Mouse (Mus musculus): ENCODE results near the gene Aldh8a1. TPM values are rescaled to one million over a fixed set of nuclear protein-coding genes. Genes with fewer than 3 reads are reported as not detected.

Aldh8a1 gene
- 0.08 TPM in 1 of 2 replicates, not detected in the other for polyA plus RNA-seq (2014; fragmentation: Nextera tagmentation; extraction: Ambion mirVana)

DNA sequence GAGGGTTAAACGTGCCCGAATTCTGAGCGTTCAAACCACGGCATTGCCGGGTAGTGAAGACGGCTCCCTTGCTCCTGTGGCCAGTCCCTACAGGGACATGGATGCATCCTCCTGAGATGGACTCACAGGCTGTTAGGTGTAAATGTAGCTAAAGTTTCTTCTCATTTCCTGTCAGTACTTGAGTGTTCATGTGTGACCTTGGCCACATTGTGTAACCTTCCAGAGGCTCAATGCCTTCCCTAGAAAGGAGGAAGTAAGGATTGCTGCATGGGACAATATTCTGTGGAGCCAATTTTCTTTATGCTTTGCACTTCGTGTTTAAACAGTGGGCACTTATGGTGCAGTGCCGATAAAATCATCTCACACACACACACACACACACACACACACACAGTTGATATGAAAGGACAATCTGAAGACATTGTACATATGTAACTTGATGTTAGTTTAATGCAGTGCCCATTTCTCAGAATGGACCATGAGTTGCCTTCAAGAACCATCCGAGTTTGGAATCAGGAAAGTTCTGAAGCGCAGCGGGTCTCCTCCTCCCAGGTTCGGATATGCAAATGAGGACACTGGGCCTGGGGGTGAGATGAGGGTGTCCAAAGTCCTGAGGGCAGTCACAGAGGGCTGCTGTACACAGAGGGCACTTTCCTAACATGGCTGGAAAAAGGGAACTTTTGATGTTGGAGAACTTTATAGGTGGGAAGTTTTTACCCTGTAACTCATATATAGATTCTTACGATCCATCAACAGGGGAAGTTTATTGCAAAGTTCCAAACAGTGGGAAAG lies at the start of gene Aldh8a1:
Gene Aldh8a1, plus strand, starts transcription at position 610 of the 792 bp plus-strand sequence.
- Histone ChIP-seq H3K36me3 (ENCODE audit: insufficient read depth) (no peaks in the 10 kb centered on the region), H3K27ac (ENCODE audit: low read depth) (no peak within 1 kb of the TSS), H3K4me1 (ENCODE audit: insufficient read depth) (no peaks in the 10 kb centered on the region), H3K4me2 (no peak within 1 kb of the TSS), H3K9ac (no peak within 1 kb of the TSS), H3K9me3 (ENCODE audit: low read depth, low read length) (no peaks in the 10 kb centered on the region), H3K27me3 (ENCODE audit: insufficient read depth, low read length) (no peaks in the 10 kb centered on the region), H3K4me3 (ENCODE audit: low read depth, low read length) (no peak within 1 kb of the TSS)
- no peak for TF ChIP-seq CTCF (IDR thresholded peaks at IDR 0.05; ENCODE audit: low read depth)
- DNase-seq (no peak), ATAC-seq (ENCODE audit: insufficient read depth) (no peak)
- whole genome bisulfite sequencing: 82% methylated on average over 13 of the region's 13 CpGs

DNA sequence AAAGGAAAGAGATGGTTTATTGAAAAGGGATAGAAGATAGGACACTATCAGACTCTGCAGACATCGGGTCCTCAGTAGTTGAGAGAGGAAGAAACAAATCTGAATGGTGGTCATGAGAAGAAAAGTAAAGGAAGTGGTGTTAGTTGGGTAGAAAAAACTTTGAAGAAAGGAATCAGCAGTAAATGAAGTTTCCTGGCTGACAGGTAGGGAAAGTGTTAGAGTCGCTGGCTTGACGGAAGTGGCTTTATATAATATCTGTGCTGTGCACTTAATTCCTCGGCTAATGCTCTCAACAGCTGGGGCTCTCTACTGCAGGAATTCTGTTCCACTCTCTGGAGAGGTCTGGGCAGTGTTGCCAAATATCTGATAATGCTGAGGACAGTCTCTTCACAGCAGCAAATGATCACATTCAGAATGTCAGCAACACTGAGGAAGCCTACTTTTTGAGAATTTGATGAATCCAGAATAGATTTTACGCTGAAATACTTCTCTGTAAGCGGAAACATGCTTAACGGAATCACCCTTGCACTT lies 49.4 kb upstream of the Aldh8a1 start:
- peaks cover 19% of the 10 kb centered on the region; the same call in 1 of the 2 replicates for H3K36me3 ChIP-seq (ENCODE audit: insufficient read depth)
- no peaks in the 10 kb centered on the region for H3K9me3 ChIP-seq (ENCODE audit: low read depth, low read length)
- ATAC-seq (ENCODE audit: insufficient read depth): no peak
- no peak for TF ChIP-seq CTCF (IDR thresholded peaks at IDR 0.05; ENCODE audit: low read depth)
- H3K27ac ChIP-seq (ENCODE audit: low read depth): no peak overlapping the region
- H3K4me2 ChIP-seq: no peak overlapping the region
- H3K27me3 ChIP-seq (ENCODE audit: insufficient read depth, low read length): no peaks in the 10 kb centered on the region
- H3K9ac ChIP-seq: no peak overlapping the region
- no peaks in the 10 kb centered on the region for H3K4me1 ChIP-seq (ENCODE audit: insufficient read depth)
- 67% methylated on average over 7 of the region's 7 CpGs for WGBS
- peak; percentile 17 for DNase-seq
- no peak overlapping the region for H3K4me3 ChIP-seq (ENCODE audit: low read depth, low read length)

DNA sequence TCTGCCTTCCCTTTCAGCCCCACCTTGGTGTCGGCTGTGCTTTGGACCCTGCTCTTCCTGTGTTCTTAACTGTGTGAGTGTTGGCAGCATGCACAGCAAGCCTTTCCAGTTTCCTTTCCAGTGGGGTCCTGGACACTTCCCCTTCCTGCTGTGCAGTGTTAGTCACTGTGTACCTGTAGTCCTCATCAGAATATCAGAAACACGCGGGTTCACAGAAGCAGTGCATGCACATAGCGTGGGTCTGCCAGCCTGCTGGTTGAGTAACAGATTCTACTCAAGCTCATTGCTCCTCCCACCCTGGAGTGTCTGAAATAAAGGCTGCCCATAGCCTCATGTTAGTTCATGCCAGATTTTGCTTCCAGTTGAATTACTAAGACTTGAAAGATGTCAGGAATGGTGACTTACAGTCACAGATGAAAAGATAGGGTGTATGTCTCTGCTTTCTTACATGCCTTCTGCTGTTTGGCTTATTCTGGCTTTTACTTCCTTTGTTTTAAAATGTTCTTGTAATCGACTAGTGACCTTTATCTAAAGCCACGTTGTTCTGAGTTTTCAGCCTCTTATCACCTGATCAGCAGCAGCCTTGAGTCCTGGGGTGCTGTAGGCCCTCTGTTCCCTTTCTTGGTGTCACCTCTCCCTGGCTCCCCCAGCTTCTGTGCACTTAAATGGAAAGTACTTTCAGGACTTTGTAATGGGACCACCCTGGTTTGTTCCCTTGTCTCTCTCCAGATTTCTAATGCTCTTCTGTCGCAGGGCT lies 42.6 kb upstream of the Aldh8a1 start:
- ATAC-seq (ENCODE audit: insufficient read depth): no peak
- 69% methylated on average over 7 of the region's 7 CpGs for WGBS

DNA sequence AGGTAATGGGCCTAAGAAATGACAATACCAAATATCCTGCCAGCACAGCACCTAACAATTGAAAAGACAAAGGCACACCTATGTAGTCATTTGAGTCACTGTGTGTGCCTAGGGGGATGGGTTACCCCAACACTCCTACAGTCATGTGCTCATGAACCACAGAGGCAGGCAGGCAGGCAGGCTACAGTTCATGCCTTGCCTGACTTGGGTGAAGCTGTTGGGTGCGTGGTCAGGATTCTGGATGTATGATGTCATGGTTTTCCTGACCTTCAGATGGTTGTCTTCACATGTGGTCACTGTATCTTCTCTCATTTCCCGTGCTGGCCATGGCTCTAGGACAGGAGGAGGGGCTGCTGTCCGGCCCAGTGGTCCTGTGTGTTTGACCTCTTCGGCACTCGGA lies 41.6 kb upstream of the Aldh8a1 start:
- WGBS: 88% methylated on average over 5 of the region's 5 CpGs

More for the DNA sequence above, 42.6 kb upstream of the Aldh8a1 start:
- H3K27me3 ChIP-seq (ENCODE audit: insufficient read depth, low read length): no peaks in the 10 kb centered on the region
- H3K9me3 ChIP-seq (ENCODE audit: low read depth, low read length): no peaks in the 10 kb centered on the region
- no peak for DNase-seq
- no peak overlapping the region for H3K4me2 ChIP-seq
- H3K4me3 ChIP-seq (ENCODE audit: low read depth, low read length): no peak overlapping the region
- no peak overlapping the region for H3K27ac ChIP-seq (ENCODE audit: low read depth)
- TF ChIP-seq CTCF (IDR thresholded peaks at IDR 0.05; ENCODE audit: low read depth): no peak
- H3K36me3 ChIP-seq (ENCODE audit: insufficient read depth): peaks cover 49% of the 10 kb centered on the region
- no peak overlapping the region for H3K9ac ChIP-seq
- H3K4me1 ChIP-seq (ENCODE audit: insufficient read depth): no peaks in the 10 kb centered on the region

DNA sequence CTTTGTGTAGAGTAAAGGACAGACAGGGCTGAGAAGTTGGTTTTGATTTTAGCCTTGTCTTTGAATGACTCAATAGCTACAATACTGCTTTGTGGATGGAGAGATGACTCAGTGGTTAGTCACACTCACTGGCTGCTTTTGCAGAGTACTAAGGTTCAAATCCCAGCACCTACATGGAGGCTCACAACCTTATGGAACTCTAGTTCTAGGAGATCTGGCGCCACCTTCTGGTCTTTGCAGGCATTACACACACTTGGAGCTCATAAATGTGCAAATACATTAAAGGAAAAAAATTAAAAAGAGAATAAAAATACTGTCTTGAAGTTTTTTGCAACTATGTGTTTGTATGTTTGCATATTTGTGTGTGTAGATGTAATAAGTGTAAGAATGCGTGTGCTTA lies 39.9 kb upstream of the Aldh8a1 start:
- Histone ChIP-seq H3K9me3 (ENCODE audit: low read depth, low read length) (no peaks in the 10 kb centered on the region), H3K4me1 (ENCODE audit: insufficient read depth) (no peaks in the 10 kb centered on the region), H3K4me2 (no peak overlapping the region), H3K36me3 (ENCODE audit: insufficient read depth) (peaks cover 49% of the 10 kb centered on the region), H3K27ac (ENCODE audit: low read depth) (no peak overlapping the region), H3K9ac (no peak overlapping the region), H3K27me3 (ENCODE audit: insufficient read depth, low read length) (no peaks in the 10 kb centered on the region), H3K4me3 (ENCODE audit: low read depth, low read length) (no peak overlapping the region)
- ATAC-seq (ENCODE audit: insufficient read depth) (no peak), DNase-seq (peak; percentile 56)
- TF ChIP-seq CTCF (IDR thresholded peaks at IDR 0.05; ENCODE audit: low read depth): peak; percentile 54
- 60% methylated on average over 2 of the region's 2 CpGs for WGBS

More for the DNA sequence above, 41.6 kb upstream of the Aldh8a1 start:
- H3K27me3 ChIP-seq (ENCODE audit: insufficient read depth, low read length): no peaks in the 10 kb centered on the region
- no peak for DNase-seq
- H3K9ac ChIP-seq: no peak overlapping the region
- H3K4me1 ChIP-seq (ENCODE audit: insufficient read depth): no peaks in the 10 kb centered on the region
- no peaks in the 10 kb centered on the region for H3K9me3 ChIP-seq (ENCODE audit: low read depth, low read length)
- no peak overlapping the region for H3K4me3 ChIP-seq (ENCODE audit: low read depth, low read length)
- no peak overlapping the region for H3K4me2 ChIP-seq
- TF ChIP-seq CTCF (IDR thresholded peaks at IDR 0.05; ENCODE audit: low read depth): no peak
- peaks cover 47% of the 10 kb centered on the region for H3K36me3 ChIP-seq (ENCODE audit: insufficient read depth)
- no peak overlapping the region for H3K27ac ChIP-seq (ENCODE audit: low read depth)
- no peak for ATAC-seq (ENCODE audit: insufficient read depth)

DNA sequence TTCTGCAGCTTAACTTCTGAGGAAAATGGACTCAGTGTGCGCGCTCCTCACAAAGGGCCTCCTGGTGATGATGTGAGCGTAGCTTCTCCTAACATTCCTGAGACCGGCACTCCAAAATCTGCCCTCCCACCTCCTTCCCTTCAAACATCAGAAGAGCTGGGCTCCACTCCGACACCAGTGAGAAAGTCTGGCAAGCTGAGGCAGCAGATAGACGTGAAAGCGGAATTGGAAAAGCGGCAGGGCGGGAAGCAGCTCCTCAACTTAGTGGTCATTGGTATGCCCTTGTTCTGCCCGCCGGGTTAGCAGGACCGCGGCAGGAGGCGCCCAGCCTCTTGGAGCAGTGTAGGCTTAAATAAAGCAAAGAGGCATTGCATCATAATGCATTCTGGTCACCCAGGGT lies 35.4 kb upstream of the Aldh8a1 start:
- no peak overlapping the region for H3K4me2 ChIP-seq
- H3K4me3 ChIP-seq (ENCODE audit: low read depth, low read length): no peak overlapping the region
- WGBS: 86% methylated on average over 14 of the region's 14 CpGs
- ATAC-seq (ENCODE audit: insufficient read depth): no peak
- no peaks in the 10 kb centered on the region for H3K9me3 ChIP-seq (ENCODE audit: low read depth, low read length)
- H3K27me3 ChIP-seq (ENCODE audit: insufficient read depth, low read length): no peaks in the 10 kb centered on the region
- DNase-seq: no peak
- no peaks in the 10 kb centered on the region for H3K4me1 ChIP-seq (ENCODE audit: insufficient read depth)
- no peak for TF ChIP-seq CTCF (IDR thresholded peaks at IDR 0.05; ENCODE audit: low read depth)
- no peak overlapping the region for H3K9ac ChIP-seq
- H3K27ac ChIP-seq (ENCODE audit: low read depth): no peak overlapping the region
- peaks cover 50% of the 10 kb centered on the region for H3K36me3 ChIP-seq (ENCODE audit: insufficient read depth)
